Mouse (Mus musculus): ENCODE measurements around the gene Actn2. TPM values are rescaled to one million over a fixed set of nuclear protein-coding genes. Genes with fewer than 3 reads are reported as not detected.

The Actn2 gene
- 8.3 and 15.6 TPM in 2 replicates for polyA plus RNA-seq (2012; rRNA removed)

DNA sequence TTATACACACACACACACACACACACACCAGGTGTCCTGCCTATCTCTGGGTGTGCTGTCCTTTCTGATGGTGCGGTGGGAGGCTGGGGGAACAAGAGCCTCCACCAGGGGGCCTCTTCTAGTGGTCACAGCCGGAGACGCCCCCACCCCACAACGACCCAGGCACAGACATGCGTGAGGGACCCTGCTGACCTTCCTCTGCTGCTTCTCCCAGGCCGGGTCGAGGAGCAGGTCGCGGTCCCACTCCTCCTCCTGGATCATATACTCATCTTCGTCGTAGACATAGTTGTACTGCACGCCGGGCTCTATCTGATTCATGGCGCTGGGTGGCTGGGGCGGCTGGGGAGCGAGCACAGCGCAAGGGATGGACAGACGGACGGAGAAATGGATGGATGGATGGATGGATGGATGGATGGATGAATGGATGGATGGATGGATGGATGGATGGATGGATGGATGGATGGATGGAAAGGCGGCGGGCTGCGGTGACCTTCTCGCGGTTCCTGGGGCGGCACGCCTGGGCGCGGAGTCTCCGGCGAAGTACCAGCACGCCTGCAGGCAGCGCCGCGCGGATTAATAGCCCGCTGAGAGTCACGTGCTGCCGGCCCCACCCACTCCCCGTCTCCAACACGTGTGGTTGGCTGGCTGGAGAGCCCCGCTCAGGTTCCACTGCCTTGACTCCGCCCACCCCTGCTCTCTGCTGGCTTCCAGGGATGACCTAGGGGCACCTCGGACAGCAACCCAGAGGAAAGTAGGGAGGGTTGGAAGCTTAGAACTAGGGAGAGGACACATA is at the start of gene Actn2:
Gene Actn2, minus strand, starts transcription at position 578 of the 793 bp plus-strand sequence.
- H3K4me1 ChIP-seq (ENCODE audit: control insufficient read depth, insufficient read depth, low read length) = no peaks in the 10 kb centered on the region; the same call in 1 of the 2 replicates
- no peak for TF ChIP-seq CTCF (IDR thresholded peaks at IDR 0.05; ENCODE audit: extremely low read depth, insufficient read depth, low read length)
- peak; percentile 33; the same call in 1 of the 2 replicates for TF ChIP-seq POLR2A (IDR thresholded peaks at IDR 0.05; ENCODE audit: extremely low read depth, insufficient read depth, low read length)
- peak within 1 kb of the TSS; percentile 72 for H3K4me3 ChIP-seq (ENCODE audit: insufficient read depth, low read length)
- no peak within 1 kb of the TSS for H3K27ac ChIP-seq (ENCODE audit: insufficient read depth, low read length)

DNA sequence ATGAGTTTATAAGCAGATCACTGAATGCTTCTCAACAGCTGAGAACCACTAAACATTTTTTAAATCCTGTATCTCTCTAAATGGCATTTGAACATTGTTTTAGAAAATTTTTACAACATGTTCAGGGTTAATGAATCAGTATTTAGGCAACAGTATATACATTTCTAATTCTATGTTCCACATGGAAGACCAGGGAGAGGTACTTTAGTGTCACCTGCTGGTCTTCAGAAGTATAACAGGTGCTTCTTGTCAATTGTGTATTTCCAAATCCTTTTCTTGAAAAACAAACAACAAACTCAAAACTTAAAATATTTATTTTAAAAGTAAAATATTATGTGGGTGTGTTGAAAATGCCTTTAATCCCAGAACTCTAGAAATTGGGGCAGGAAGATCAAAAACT is 45.7 kb upstream of the Actn2 start:
- Histone ChIP-seq H3K27ac (ENCODE audit: insufficient read depth, low read length) (no peak overlapping the region), H3K4me3 (ENCODE audit: insufficient read depth, low read length) (no peak overlapping the region), H3K4me1 (ENCODE audit: control insufficient read depth, insufficient read depth, low read length) (no peaks in the 10 kb centered on the region)
- TF ChIP-seq POLR2A (IDR thresholded peaks at IDR 0.05; ENCODE audit: extremely low read depth, insufficient read depth, low read length) (no peak), CTCF (IDR thresholded peaks at IDR 0.05; ENCODE audit: extremely low read depth, insufficient read depth, low read length) (no peak)

- no peaks in the 10 kb centered on the region for H3K4me1 ChIP-seq (ENCODE audit: control insufficient read depth, insufficient read depth, low read length)
- no peak overlapping the region for H3K4me3 ChIP-seq (ENCODE audit: insufficient read depth, low read length)
- TF ChIP-seq CTCF (IDR thresholded peaks at IDR 0.05; ENCODE audit: extremely low read depth, insufficient read depth, low read length) = no peak
- TF ChIP-seq POLR2A (IDR thresholded peaks at IDR 0.05; ENCODE audit: extremely low read depth, insufficient read depth, low read length) = no peak
- no peak overlapping the region for H3K27ac ChIP-seq (ENCODE audit: insufficient read depth, low read length)
These were observed 44.2 kb upstream of the Actn2 start for GRCm38 (mm10) chr13:12384796-12385195.

DNA sequence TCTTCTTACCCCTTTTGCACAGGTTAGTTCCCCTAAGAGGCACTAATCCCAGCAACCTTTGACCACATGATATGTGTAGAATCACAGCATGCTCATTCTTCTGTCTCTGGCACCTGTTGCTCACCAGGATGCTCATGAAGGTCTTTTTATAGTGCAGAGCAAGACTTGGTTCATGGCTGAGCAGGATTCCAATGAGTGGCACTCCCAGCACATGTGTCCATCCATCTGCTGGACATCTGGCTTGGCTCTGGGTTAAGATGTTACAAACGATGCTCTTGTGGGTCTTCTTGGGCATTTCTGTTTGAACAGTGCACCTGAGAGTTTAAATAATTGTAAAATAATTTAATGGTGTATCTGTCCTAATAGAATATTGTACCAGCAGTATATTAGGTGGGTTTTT is 36.2 kb upstream of the Actn2 start:
- TF ChIP-seq POLR2A (IDR thresholded peaks at IDR 0.05; ENCODE audit: extremely low read depth, insufficient read depth, low read length) (no peak), CTCF (IDR thresholded peaks at IDR 0.05; ENCODE audit: extremely low read depth, insufficient read depth, low read length) (no peak)

GRCm38 (mm10) chr13:12372755-12373154 is 32.2 kb upstream of the Actn2 start:
- Histone ChIP-seq H3K4me1 (ENCODE audit: control insufficient read depth, insufficient read depth, low read length) (no peaks in the 10 kb centered on the region), H3K27ac (ENCODE audit: insufficient read depth, low read length) (no peak overlapping the region), H3K4me3 (ENCODE audit: insufficient read depth, low read length) (no peak overlapping the region)
- TF ChIP-seq CTCF (IDR thresholded peaks at IDR 0.05; ENCODE audit: extremely low read depth, insufficient read depth, low read length) = no peak

More for the DNA sequence above, 36.2 kb upstream of the Actn2 start:
- Histone ChIP-seq H3K4me1 (ENCODE audit: control insufficient read depth, insufficient read depth, low read length) (no peaks in the 10 kb centered on the region), H3K4me3 (ENCODE audit: insufficient read depth, low read length) (no peak overlapping the region), H3K27ac (ENCODE audit: insufficient read depth, low read length) (no peak overlapping the region)

- no peaks in the 10 kb centered on the region for H3K4me1 ChIP-seq (ENCODE audit: control insufficient read depth, insufficient read depth, low read length)
- no peak overlapping the region for H3K27ac ChIP-seq (ENCODE audit: insufficient read depth, low read length)
- no peak for TF ChIP-seq CTCF (IDR thresholded peaks at IDR 0.05; ENCODE audit: extremely low read depth, insufficient read depth, low read length)
- no peak for TF ChIP-seq POLR2A (IDR thresholded peaks at IDR 0.05; ENCODE audit: extremely low read depth, insufficient read depth, low read length)
- no peak overlapping the region for H3K4me3 ChIP-seq (ENCODE audit: insufficient read depth, low read length)
These were observed 29.4 kb upstream of the Actn2 start for GRCm38 (mm10) chr13:12369930-12370329.

GRCm38 (mm10) chr13:12369041-12369621 is 28.6 kb upstream of the Actn2 start:
- H3K27ac ChIP-seq (ENCODE audit: insufficient read depth, low read length) = no peak overlapping the region
- H3K4me1 ChIP-seq (ENCODE audit: control insufficient read depth, insufficient read depth, low read length) = no peaks in the 10 kb centered on the region
- no peak overlapping the region for H3K4me3 ChIP-seq (ENCODE audit: insufficient read depth, low read length)
- no peak for TF ChIP-seq CTCF (IDR thresholded peaks at IDR 0.05; ENCODE audit: extremely low read depth, insufficient read depth, low read length)
- no peak for TF ChIP-seq POLR2A (IDR thresholded peaks at IDR 0.05; ENCODE audit: extremely low read depth, insufficient read depth, low read length)

DNA sequence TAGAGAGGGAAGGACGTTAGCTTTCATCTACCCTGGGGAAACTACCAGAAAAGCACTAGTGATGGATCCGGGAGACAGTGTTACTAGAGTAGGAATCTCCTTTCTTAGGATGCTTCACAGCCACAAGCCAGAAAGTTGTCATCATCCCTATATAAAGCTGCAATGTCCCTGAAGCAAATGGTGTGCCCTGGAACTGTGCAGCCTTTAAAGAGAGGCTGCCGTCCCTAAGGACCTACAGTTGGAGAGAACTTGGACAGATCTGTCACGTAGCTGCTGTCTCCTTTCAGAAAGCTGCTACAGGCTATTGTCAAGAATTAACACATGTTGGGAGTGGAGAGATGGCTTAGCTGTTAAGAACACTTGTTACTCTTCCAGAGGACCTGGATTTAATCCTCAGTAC is 20.9 kb upstream of the Actn2 start:
- H3K4me1 ChIP-seq (ENCODE audit: control insufficient read depth, insufficient read depth, low read length) = no peaks in the 10 kb centered on the region
- no peak for TF ChIP-seq POLR2A (IDR thresholded peaks at IDR 0.05; ENCODE audit: extremely low read depth, insufficient read depth, low read length)
- TF ChIP-seq CTCF (IDR thresholded peaks at IDR 0.05; ENCODE audit: extremely low read depth, insufficient read depth, low read length) = no peak

GRCm38 (mm10) chr13:12357554-12357953 is 17.0 kb upstream of the Actn2 start:
- TF ChIP-seq POLR2A (IDR thresholded peaks at IDR 0.05; ENCODE audit: extremely low read depth, insufficient read depth, low read length) (no peak), CTCF (IDR thresholded peaks at IDR 0.05; ENCODE audit: extremely low read depth, insufficient read depth, low read length) (no peak)
- Histone ChIP-seq H3K4me3 (ENCODE audit: insufficient read depth, low read length) (no peak overlapping the region), H3K4me1 (ENCODE audit: control insufficient read depth, insufficient read depth, low read length) (no peaks in the 10 kb centered on the region), H3K27ac (ENCODE audit: insufficient read depth, low read length) (no peak overlapping the region)

More for the DNA sequence above, 20.9 kb upstream of the Actn2 start:
- no peak overlapping the region for H3K27ac ChIP-seq (ENCODE audit: insufficient read depth, low read length)
- no peak overlapping the region for H3K4me3 ChIP-seq (ENCODE audit: insufficient read depth, low read length)

DNA sequence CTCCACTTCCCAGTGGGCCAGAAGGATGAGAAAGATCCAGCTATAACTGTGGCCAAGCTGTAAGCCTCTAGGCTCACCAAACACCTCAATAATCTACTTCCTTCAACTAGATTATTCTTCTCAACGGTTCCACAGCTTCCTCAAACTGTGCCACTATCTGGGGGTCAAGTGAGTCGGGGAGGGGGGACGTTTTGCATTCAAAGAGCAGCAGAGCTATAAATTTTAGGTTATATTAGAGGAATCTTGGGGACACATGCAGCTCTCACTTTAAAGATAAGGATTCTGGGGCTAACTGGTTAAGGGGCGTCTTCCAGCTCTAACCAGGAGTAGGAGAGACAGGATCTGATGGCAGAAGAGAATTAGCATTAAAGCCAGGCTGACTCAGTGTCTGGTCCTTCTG is 15.6 kb upstream of the Actn2 start:
- TF ChIP-seq POLR2A (IDR thresholded peaks at IDR 0.05; ENCODE audit: extremely low read depth, insufficient read depth, low read length) (no peak), CTCF (IDR thresholded peaks at IDR 0.05; ENCODE audit: extremely low read depth, insufficient read depth, low read length) (no peak)
- Histone ChIP-seq H3K27ac (ENCODE audit: insufficient read depth, low read length) (no peak overlapping the region), H3K4me3 (ENCODE audit: insufficient read depth, low read length) (no peak overlapping the region), H3K4me1 (ENCODE audit: control insufficient read depth, insufficient read depth, low read length) (no peaks in the 10 kb centered on the region)
